ENCODE assay signal across 11 mouse cellular contexts in genomic region chr2:59794838-59795237, GRCm38 (mm10).
DNase-seq lines count a peak whose midpoint lies in the region; ATAC-seq and TF ChIP-seq lines count a peak whose summit lies in the region.
"Had no signal": no experiment of that assay in that cellular context is flagged by ENCODE, and none has a peak within 500 bp of the region (broad histone marks: within the 10 kb centered on the region; RNA-seq: fewer than 3 reads in every experiment).

No protein-coding gene starts in this region.

- no peaks in the 10 kb centered on the region for H3K36me3 ChIP-seq in hindbrain, embryonic 16.5 days (ENCODE audit: control insufficient read depth, insufficient read depth, low read length)
- H3K36me3 ChIP-seq in hindbrain, embryonic 14.5 days (replicated peaks; ENCODE audit: control insufficient read depth, insufficient read depth): no peaks in the 10 kb centered on the region
- no peaks in the 10 kb centered on the region for H3K36me3 ChIP-seq in forebrain, embryonic 16.5 days (ENCODE audit: control insufficient read depth, insufficient read depth)
- peaks cover 67% of the 10 kb centered on the region for H3K36me3 ChIP-seq in intestine, postnatal 0 days (ENCODE audit: control insufficient read depth, insufficient read depth)

- peak; percentile 41 for ATAC-seq in hindbrain, embryonic 16.5 days
- no peak for ATAC-seq in hindbrain, embryonic 14.5 days (ENCODE audit: low FRiP score)
- peak; percentile 65 for ATAC-seq in forebrain, embryonic 16.5 days
- no peak for ATAC-seq in intestine, postnatal 0 days
- no peak for ATAC-seq in erythroid progenitor cell, adult 5-6 weeks (replicated peaks; ENCODE audit: low FRiP score, poor library complexity, severe bottlenecking)
- ATAC-seq: liver, postnatal 0 days had no signal

- no peaks in the 10 kb centered on the region for H3K27me3 ChIP-seq in hindbrain, embryonic 16.5 days (replicated peaks; ENCODE audit: control insufficient read depth, insufficient read depth, low read length)
- no peaks in the 10 kb centered on the region for H3K27me3 ChIP-seq in hindbrain, embryonic 14.5 days (ENCODE audit: control insufficient read depth, insufficient read depth, low read length)
- no peaks in the 10 kb centered on the region for H3K27me3 ChIP-seq in forebrain, embryonic 16.5 days (replicated peaks; ENCODE audit: control insufficient read depth, insufficient read depth, low read length)
- H3K27me3 ChIP-seq in intestine, postnatal 0 days (replicated peaks; ENCODE audit: control insufficient read depth, insufficient read depth, low read length): no peaks in the 10 kb centered on the region
- H3K27me3 ChIP-seq: embryonic facial prominence, embryonic 12.5 days; heart, embryonic 13.5 days had no signal

- H3K9ac ChIP-seq in hindbrain, embryonic 16.5 days (ENCODE audit: low read depth, low read length): no peak overlapping the region
- H3K9ac ChIP-seq in hindbrain, embryonic 14.5 days: no peak overlapping the region
- no peak overlapping the region for H3K9ac ChIP-seq in forebrain, embryonic 16.5 days (replicated peaks; ENCODE audit: low read depth, low read length)
- H3K9ac ChIP-seq in intestine, postnatal 0 days (ENCODE audit: low read depth, low read length): no peak overlapping the region
- H3K9ac ChIP-seq: embryonic facial prominence, embryonic 12.5 days; heart, embryonic 13.5 days; liver, postnatal 0 days had no signal

- no peak overlapping the region for H3K27ac ChIP-seq in hindbrain, embryonic 16.5 days (ENCODE audit: low read depth, low read length)
- H3K27ac ChIP-seq in hindbrain, embryonic 14.5 days: no peak overlapping the region
- H3K27ac ChIP-seq in forebrain, embryonic 16.5 days (ENCODE audit: low read length): no peak overlapping the region
- H3K27ac ChIP-seq in intestine, postnatal 0 days (ENCODE audit: low read depth, low read length): no peak overlapping the region
- H3K27ac ChIP-seq: embryonic facial prominence, embryonic 12.5 days; heart, embryonic 13.5 days had no signal

- DNase-seq in hindbrain, embryonic 14.5 days (ENCODE audit: low spot score): no peak
- peak; percentile 79 for DNase-seq in cerebellum, adult 11-12 months
- DNase-seq in layer of hippocampus, postnatal 36 days: peak; percentile 69 to 70
- DNase-seq: liver, postnatal 0 days; thymus, postnatal 25 days had no signal

- no peak overlapping the region for H3K4me2 ChIP-seq in hindbrain, embryonic 16.5 days (ENCODE audit: low read length)
- H3K4me2 ChIP-seq in hindbrain, embryonic 14.5 days (replicated peaks): no peak overlapping the region
- no peak overlapping the region for H3K4me2 ChIP-seq in forebrain, embryonic 16.5 days (ENCODE audit: low read length)
- H3K4me2 ChIP-seq in intestine, postnatal 0 days (replicated peaks; ENCODE audit: low read depth): no peak overlapping the region
- H3K4me2 ChIP-seq: embryonic facial prominence, embryonic 12.5 days; heart, embryonic 13.5 days had no signal

- H3K9me3 ChIP-seq in hindbrain, embryonic 16.5 days (ENCODE audit: control insufficient read depth, low read length): no peaks in the 10 kb centered on the region
- no peaks in the 10 kb centered on the region for H3K9me3 ChIP-seq in hindbrain, embryonic 14.5 days (ENCODE audit: control insufficient read depth, low read length)
- H3K9me3 ChIP-seq in forebrain, embryonic 16.5 days (ENCODE audit: control insufficient read depth, low read length): no peaks in the 10 kb centered on the region
- no peaks in the 10 kb centered on the region for H3K9me3 ChIP-seq in intestine, postnatal 0 days (ENCODE audit: control insufficient read depth)
- H3K9me3 ChIP-seq: embryonic facial prominence, embryonic 12.5 days; heart, embryonic 13.5 days had no signal

- TF ChIP-seq CTCF in intestine, postnatal 0 days (IDR thresholded peaks at IDR 0.05; ENCODE audit: low read depth): no peak

- no peaks in the 10 kb centered on the region for H3K4me1 ChIP-seq in hindbrain, embryonic 16.5 days (ENCODE audit: control insufficient read depth, insufficient read depth, low read depth, low read length)
- H3K4me1 ChIP-seq in hindbrain, embryonic 14.5 days (replicated peaks; ENCODE audit: control insufficient read depth, insufficient read depth, low read length): no peaks in the 10 kb centered on the region; the same call in 1 of the 2 replicates
- H3K4me1 ChIP-seq in forebrain, embryonic 16.5 days (replicated peaks; ENCODE audit: control insufficient read depth, insufficient read depth, low read length): peaks cover 4% of the 10 kb centered on the region; the same call in 1 of the 2 replicates
- no peaks in the 10 kb centered on the region for H3K4me1 ChIP-seq in intestine, postnatal 0 days (replicated peaks; ENCODE audit: control insufficient read depth, insufficient read depth, low read length)

- 75% methylated on average over 6 of the region's 6 CpGs for WGBS in hindbrain, embryonic 16.5 days
- 84% methylated on average over 6 of the region's 6 CpGs for WGBS in hindbrain, embryonic 14.5 days
- WGBS in forebrain, embryonic 16.5 days: 57% methylated on average over 6 of the region's 6 CpGs
- 95% methylated on average over 6 of the region's 6 CpGs for WGBS in intestine, postnatal 0 days

- no peak overlapping the region for H3K4me3 ChIP-seq in hindbrain, embryonic 16.5 days (ENCODE audit: low read length)
- H3K4me3 ChIP-seq in hindbrain, embryonic 14.5 days (replicated peaks; ENCODE audit: low read length): no peak overlapping the region
- H3K4me3 ChIP-seq in forebrain, embryonic 16.5 days (replicated peaks; ENCODE audit: low read length): no peak overlapping the region
- H3K4me3 ChIP-seq in intestine, postnatal 0 days (ENCODE audit: low read depth, low read length): no peak overlapping the region
- H3K4me3 ChIP-seq: embryonic facial prominence, embryonic 12.5 days; heart, embryonic 13.5 days had no signal

Comparison
In these comparisons a context has a peak if more than half of its experiments do, and no peak if none do; other contexts are left out.
1. ATAC-seq: peak in hindbrain, embryonic 16.5 days (single experiment) and forebrain, embryonic 16.5 days (single experiment); none in hindbrain, embryonic 14.5 days (single experiment), intestine, postnatal 0 days (single experiment) and erythroid progenitor cell, adult 5-6 weeks (single experiment).